Mouse (Mus musculus) neural tube, embryonic 13.5 days (tissue): ENCODE results near the gene Gm47841. TPM values are rescaled to one million over a fixed set of nuclear protein-coding genes. Genes with fewer than 3 reads are reported as not detected.

Experiments
- ATAC-seq: fragments of 200-750 bp; cut with Nextera tagmentation; 2 replicates; pipeline ENCODE4 v1.8.0; 2017; ENCODE audit warnings: low read depth, mild to moderate bottlenecking, moderate TSS enrichment, moderate library complexity
- H3K27ac ChIP-seq: fragments of 300-500 bp; sonication (generic); replicated peaks from 2 replicates; pipeline ENCODE4 v1.5.1; 2015; ENCODE audit warnings: moderate library complexity, mild to moderate bottlenecking, inconsistent platforms
- H3K27me3 ChIP-seq: fragments of 300-500 bp; sonication (generic); 2 replicates; pipeline ENCODE4 v1.6.1; 2015; ENCODE audit warnings: mild to moderate bottlenecking, inconsistent platforms
- H3K36me3 ChIP-seq: fragments of 300-500 bp; sonication (generic); 2 replicates; pipeline ENCODE4 v1.6.1; 2015; ENCODE audit warnings: mild to moderate bottlenecking, inconsistent platforms
- H3K4me1 ChIP-seq: fragments of 300-500 bp; sonication (generic); replicated peaks from 2 replicates; pipeline ENCODE4 v1.6.1; 2015; ENCODE audit warnings: inconsistent platforms
- H3K4me2 ChIP-seq: fragments of 300-500 bp; sonication (generic); 2 replicates; pipeline ENCODE4 v1.6.1; 2015; ENCODE audit warnings: inconsistent platforms, mild to moderate bottlenecking, moderate library complexity
- H3K4me3 ChIP-seq: fragments of 300-500 bp; sonication (generic); 2 replicates; pipeline ENCODE4 v1.5.1; 2015; ENCODE audit warnings: mild to moderate bottlenecking, inconsistent platforms
- H3K9ac ChIP-seq: fragments of 300-500 bp; sonication (generic); 2 replicates; pipeline ENCODE4 v1.6.1; 2015; ENCODE audit warnings: moderate library complexity, mild to moderate bottlenecking, inconsistent platforms
- H3K9me3 ChIP-seq: fragments of 300-500 bp; sonication (generic); 2 replicates; pipeline ENCODE4 v1.6.1; 2016; ENCODE audit warnings: inconsistent platforms
- WGBS: fragments of 180-500 bp; shearing (Covaris S2); methylation state at CpG from one replicate; pipeline ENCODE4 v1.1.7; 2015; 5-methylcytosine and 5-hydroxymethylcytosine counted together
- polyA plus RNA-seq: library from polyadenylated mRNA; unstranded; fragments of >200 nt; fragmentation: Nextera tagmentation; extraction: Ambion mirVana; gene quantifications from 2 replicates; pipeline ENCODE4 v1.2.1, GENCODE M21; 2015

The Gm47841 gene
- polyA plus RNA-seq, 1 experiment from 2014 or later, result not detected

DNA sequence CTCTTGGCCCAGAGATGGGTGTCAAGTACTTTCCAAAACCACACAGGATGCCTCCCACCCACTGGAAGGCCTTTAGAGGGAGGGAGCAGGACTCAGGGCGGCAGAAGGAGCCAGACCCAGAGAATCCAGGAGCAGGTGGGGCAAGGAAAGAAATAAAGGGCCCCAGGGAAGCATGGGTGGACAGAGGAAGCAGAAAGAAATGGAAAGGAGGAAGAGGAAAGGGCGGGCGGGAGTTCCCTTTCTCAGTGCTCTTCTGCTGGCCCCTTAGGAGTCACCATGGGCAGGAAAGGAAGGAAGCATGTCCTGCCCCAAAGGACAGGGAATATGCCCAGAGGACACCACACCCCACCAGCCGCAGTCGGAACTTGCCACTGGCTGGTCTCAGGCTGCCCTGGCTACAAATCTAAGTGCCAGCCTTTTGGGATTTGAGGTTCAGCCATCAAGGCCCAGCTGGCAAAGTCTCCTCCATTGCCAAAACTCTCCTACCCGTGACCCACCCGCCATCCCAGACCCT lies 33.9 kb upstream of the Gm47841 start:
- no peak overlapping the region for H3K4me2 ChIP-seq
- no peak overlapping the region for H3K4me3 ChIP-seq
- WGBS, result 58% methylated on average over 7 of the region's 7 CpGs
- no peaks in the 10 kb centered on the region for H3K36me3 ChIP-seq
- peaks cover 48% of the 10 kb centered on the region for H3K4me1 ChIP-seq
- H3K9me3 ChIP-seq, result no peaks in the 10 kb centered on the region
- 0 out of 2 replicates have a peak, but pooled peaks cover under 1% of the 10 kb centered on the region for H3K27me3 ChIP-seq
- no peak overlapping the region for H3K27ac ChIP-seq
- no peak overlapping the region for H3K9ac ChIP-seq
- no peak for ATAC-seq

DNA sequence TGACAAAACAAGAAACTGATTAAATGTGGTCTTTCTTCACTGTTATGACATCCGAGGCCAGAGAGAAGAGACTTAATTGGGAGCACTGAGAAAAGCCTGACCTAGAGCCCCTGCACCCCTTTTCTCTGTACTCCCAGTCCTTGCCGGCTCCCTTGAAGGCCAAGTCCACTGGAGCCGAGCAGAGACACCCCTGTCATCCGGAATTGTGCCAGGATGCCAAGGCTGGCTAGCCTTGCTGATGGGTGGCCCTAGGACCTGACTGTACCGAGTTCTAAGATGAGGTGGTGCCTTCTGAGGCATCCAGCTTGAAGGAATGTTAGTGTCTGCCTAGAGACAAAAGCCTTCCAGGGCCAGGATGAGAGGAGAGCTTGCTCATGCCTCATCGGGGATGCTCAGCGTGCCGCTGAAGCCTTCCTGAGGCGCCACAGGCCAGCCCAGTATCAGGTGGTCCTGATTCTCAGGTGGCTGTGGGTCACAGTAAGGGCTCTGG lies 32.9 kb upstream of the Gm47841 start:
- Histone ChIP-seq H3K9me3 (no peaks in the 10 kb centered on the region), H3K27ac (no peak overlapping the region), H3K9ac (no peak overlapping the region), H3K4me2 (no peak overlapping the region), H3K4me1 (peaks cover 58% of the 10 kb centered on the region), H3K4me3 (no peak overlapping the region), H3K27me3 (no peaks in the 10 kb centered on the region), H3K36me3 (no peaks in the 10 kb centered on the region)
- ATAC-seq, result no peak
- WGBS, result 76% methylated on average over 9 of the region's 9 CpGs

DNA sequence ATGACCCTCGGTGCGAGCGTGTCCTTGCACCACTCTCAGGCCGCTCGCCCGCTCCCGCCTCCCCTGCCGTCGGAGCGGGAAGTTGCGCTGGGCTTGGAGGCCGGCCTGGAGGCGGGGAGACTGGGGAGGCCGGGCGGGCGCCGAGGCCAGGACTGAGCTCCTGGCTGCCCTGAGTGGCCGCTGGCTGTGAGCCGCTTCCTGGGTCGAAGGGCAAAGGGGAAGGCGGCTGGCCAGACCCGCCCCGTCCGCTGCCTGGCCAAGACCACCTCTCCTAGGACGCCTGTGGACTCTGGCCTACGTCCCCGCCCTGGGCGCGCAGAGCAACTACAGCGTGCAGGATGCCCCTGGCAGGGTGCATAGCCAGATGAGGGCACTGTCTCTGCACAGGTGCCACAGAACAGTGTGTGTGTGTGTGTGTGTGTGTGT lies 31.5 kb upstream of the Gm47841 start:
- 1% methylated on average over 30 of the region's 30 CpGs for WGBS
- Histone ChIP-seq H3K36me3 (no peaks in the 10 kb centered on the region), H3K27me3 (no peaks in the 10 kb centered on the region), H3K4me3 (peak overlapping the region; percentile 75), H3K27ac (peak overlapping the region; percentile 94), H3K9ac (peak overlapping the region; percentile 95), H3K4me1 (peaks cover 69% of the 10 kb centered on the region), H3K9me3 (no peaks in the 10 kb centered on the region), H3K4me2 (peak overlapping the region; percentile 72)
- ATAC-seq, result peak; percentile 28

DNA sequence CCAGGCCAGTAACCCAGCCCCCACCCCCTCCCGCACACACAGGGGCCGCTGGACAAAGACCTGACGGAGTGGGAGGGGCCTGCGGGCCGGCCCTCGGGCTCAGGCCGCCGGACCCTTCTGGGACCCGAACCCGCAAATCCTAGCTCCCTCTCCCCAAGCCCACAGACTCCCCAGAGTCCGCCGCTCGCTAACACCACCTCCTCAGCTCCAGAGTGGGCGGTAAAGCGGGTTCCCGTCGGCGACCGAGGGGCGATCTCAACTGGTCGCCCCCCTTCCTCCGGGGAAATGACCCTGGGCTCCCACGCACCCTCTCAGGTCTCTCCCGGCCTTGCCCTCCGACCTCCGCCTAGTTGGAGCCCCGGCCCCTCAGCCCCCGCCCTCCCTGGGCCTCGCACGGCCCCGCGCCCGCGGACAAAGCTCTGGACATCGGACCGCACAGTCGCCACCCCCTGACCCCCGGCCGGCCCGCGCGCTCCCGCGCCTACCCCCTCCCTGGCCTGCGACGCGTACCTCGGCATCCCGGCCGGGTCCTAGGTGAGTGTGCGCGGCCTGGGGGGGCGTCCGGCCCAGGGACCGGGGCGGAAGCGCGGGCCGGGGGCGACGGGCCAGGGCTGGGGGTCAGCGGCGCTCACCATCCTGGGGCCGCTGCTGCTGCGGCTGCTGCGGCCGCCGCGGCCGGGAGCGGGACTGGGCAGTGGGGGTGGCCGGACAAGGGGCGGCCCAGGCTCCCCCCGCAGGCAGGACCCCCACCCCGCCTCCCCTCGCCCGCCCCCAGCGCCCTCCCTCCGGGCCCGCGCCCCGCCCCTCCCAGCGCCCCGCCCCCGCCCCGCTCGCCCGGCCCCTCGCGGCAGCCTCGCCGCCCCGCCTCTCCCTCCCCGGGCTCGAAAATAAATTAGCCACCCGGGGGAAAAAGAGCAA lies 30.9 kb upstream of the Gm47841 start, which contains the start of gene Fignl2:
Fignl2 (minus strand) TSS at position 755 of the 918 bp plus-strand sequence.
- no peaks in the 10 kb centered on the region for H3K9me3 ChIP-seq
- H3K4me3 ChIP-seq, result peak within 1 kb of the TSS; percentile 75
- peak; percentile 4; the same call in 1 of the 2 replicates for ATAC-seq
- H3K4me1 ChIP-seq, result peaks cover 76% of the 10 kb centered on the region
- no peaks in the 10 kb centered on the region for H3K36me3 ChIP-seq
- peak within 1 kb of the TSS; percentile 72 for H3K4me2 ChIP-seq
- peak within 1 kb of the TSS; percentile 95 for H3K9ac ChIP-seq
- under 1% methylated on average over 82 of the region's 96 CpGs for WGBS
- no peaks in the 10 kb centered on the region for H3K27me3 ChIP-seq
- peak within 1 kb of the TSS; percentile 94 for H3K27ac ChIP-seq

DNA sequence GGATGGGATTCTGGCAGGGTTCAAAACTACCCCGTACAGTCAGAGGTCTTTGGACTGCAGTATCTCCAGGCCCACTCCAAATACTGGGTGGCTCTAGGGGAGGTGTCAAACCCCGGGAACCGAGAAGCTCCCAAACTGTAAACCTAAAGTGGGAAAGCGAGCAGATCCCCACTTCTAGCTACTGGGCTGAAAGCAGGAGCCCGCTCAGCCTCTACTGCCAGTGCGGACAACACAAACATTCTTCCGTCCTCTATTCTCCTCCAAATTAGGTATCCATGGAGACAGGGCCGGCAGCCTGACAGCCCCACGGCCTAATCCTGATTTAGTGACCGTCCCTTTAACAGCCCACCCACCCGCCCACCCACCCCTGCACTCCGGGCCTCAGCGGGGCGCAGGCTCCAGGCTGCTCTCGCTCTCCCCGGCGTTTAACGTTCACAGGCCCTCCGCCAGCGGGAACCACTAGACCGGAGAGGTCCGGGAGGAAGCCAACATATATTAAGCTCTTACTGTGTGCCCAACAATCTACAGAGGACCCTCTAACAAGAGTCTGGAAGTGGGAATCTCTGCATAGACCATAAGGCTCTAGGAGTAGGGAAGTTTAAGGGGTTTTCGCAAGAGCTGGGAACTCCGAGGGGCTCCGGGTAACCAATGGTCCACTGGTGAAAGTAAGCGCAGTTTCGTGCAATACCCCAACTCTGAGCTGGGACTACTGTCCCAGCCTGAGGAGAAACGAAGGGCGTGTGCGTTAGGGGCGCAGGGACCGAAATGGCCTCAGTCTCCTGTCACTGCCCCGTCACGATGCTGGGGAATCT lies 30.0 kb upstream of the Gm47841 start:
- peak; percentile 60 for ATAC-seq
- 2% methylated on average over 34 of the region's 34 CpGs for WGBS
- Histone ChIP-seq H3K27me3 (no peaks in the 10 kb centered on the region), H3K27ac (peak overlapping the region; percentile 94), H3K4me3 (peak overlapping the region; percentile 75), H3K9me3 (no peaks in the 10 kb centered on the region), H3K36me3 (no peaks in the 10 kb centered on the region), H3K4me2 (peak overlapping the region; percentile 72), H3K4me1 (peaks cover 83% of the 10 kb centered on the region), H3K9ac (peak overlapping the region; percentile 95)

DNA sequence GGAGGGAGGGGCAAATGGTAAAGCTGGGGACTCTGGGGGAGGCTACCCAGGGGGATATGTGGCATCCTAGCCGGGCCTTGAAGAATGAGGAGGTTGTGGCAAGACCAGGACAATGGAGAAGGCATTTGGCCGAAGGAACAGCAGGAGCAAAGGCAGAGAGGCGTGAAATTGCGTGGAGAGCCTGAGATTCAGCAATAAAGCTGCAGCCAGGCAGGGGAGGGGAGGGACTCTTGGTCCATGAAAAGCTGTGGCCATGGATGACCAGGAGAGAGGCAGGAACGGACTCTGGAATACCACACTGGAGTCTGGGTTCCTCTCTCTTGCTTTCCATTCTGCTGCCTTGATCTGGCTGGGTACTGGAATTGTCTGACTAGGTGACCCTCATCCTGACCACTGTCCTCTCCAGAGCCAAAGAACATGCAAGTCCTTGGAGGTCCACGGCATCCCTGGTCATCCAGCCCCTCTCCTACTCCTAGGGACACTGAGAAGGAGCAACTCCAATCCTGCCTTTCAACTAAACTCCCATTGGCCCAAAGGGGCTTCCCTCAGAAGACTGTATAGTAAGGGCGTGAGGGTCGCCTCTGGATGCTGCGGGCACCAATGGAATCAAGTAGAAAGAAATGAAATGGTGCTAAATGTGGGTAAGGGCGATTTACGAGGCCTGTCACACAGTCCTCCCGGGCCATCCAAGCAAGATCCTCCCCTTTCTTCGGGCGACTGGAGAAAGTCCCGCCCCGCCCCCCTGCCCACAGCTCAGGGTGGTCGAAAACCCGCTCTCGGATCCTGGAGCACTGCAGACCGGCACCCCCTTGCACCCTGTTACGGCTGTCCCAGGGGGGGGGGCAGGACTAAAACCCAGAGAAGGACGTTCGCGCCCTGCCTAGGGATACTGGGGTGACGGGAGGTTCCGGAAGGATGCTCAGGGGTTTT lies 29.1 kb upstream of the Gm47841 start:
- peak; percentile 59 for ATAC-seq
- 2% methylated on average over 26 of the region's 26 CpGs for WGBS
- H3K27ac ChIP-seq, result peak overlapping the region; percentile 94
- no peaks in the 10 kb centered on the region for H3K9me3 ChIP-seq
- peaks cover 84% of the 10 kb centered on the region for H3K4me1 ChIP-seq
- H3K4me3 ChIP-seq, result peak overlapping the region; percentile 75
- peak overlapping the region; percentile 95 for H3K9ac ChIP-seq
- peak overlapping the region; percentile 72 for H3K4me2 ChIP-seq
- no peaks in the 10 kb centered on the region for H3K36me3 ChIP-seq
- no peaks in the 10 kb centered on the region for H3K27me3 ChIP-seq

DNA sequence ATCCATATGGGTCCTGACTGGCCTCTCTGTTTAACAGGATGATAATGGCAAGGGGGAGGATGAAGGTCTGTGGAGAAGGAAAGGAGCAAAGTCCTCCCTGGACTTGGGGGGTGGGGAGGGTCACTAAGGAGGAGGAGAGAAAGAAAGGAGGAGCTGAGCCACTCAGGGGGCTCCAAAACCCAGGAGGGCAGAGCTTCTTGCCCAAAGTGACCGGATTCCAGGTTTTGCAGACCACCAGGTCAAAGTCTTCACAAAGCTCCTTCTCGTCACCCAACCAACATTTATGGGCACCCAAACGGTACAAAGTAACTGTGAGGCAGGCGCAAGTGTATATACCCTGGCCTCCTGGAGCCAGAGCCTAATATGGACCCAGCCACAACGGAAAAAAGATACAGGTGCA lies 28.5 kb upstream of the Gm47841 start:
- Histone ChIP-seq H3K4me2 (peak overlapping the region; percentile 72), H3K27ac (peak overlapping the region; percentile 94), H3K4me3 (peak overlapping the region; percentile 75), H3K36me3 (no peaks in the 10 kb centered on the region), H3K9me3 (no peaks in the 10 kb centered on the region), H3K9ac (peak overlapping the region; percentile 95), H3K27me3 (no peaks in the 10 kb centered on the region), H3K4me1 (peaks cover 84% of the 10 kb centered on the region)
- 10% methylated on average over 5 of the region's 5 CpGs for WGBS
- no peak for ATAC-seq

DNA sequence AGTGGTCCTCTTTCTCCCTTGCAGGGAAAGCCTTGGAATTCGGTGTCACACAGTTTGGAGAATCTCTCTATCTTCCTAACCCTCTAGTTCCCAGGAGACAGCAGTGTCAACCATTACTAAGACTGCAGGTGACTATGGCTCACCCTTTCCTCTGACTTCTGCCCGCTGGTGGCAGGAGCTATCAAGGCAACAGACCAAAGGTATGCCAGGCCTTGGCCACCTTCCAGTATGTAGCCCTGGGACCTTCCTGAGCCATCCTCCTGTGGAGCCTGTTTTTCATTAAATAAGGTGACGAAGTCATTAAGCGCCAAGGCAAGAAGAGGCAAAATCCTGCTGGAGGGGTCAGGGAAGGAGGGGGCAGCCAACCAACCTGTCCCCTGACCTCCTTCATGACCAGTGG lies 28.0 kb upstream of the Gm47841 start:
- Histone ChIP-seq H3K4me1 (peaks cover 84% of the 10 kb centered on the region), H3K36me3 (no peaks in the 10 kb centered on the region), H3K4me3 (peak overlapping the region; percentile 75; the same call in 1 of the 2 replicates), H3K9ac (peak overlapping the region; percentile 95; the same call in 1 of the 2 replicates), H3K4me2 (peak overlapping the region; percentile 72), H3K27me3 (no peaks in the 10 kb centered on the region), H3K9me3 (no peaks in the 10 kb centered on the region), H3K27ac (peak overlapping the region; percentile 94)
- ATAC-seq, result no peak
- 58% methylated on average over 4 of the region's 4 CpGs for WGBS

DNA sequence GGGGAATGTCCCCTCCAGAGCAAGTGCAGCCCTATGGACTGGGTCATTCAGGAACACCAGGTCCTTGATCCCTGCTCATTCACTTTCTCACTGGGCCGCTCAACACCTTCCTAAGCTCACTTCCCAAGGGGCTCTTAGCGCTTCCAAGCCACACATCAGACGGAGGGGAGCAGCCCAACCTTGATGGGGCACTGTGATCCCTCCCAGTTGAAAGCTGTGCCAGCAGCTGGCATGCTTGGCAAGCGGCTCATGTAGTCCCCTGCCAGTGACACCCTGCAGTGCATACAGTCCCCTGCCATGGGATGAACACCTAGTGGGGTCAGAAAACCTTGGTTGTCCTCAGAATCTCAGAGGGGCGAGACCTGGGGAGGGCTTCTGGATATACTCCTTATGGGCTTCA lies 26.9 kb upstream of the Gm47841 start:
- Histone ChIP-seq H3K36me3 (no peaks in the 10 kb centered on the region), H3K4me3 (no peak overlapping the region), H3K27ac (no peak overlapping the region), H3K27me3 (no peaks in the 10 kb centered on the region), H3K4me1 (peaks cover 86% of the 10 kb centered on the region), H3K9ac (no peak overlapping the region), H3K4me2 (no peak overlapping the region), H3K9me3 (no peaks in the 10 kb centered on the region)
- no peak for ATAC-seq
- WGBS, result 69% methylated on average over 5 of the region's 5 CpGs

DNA sequence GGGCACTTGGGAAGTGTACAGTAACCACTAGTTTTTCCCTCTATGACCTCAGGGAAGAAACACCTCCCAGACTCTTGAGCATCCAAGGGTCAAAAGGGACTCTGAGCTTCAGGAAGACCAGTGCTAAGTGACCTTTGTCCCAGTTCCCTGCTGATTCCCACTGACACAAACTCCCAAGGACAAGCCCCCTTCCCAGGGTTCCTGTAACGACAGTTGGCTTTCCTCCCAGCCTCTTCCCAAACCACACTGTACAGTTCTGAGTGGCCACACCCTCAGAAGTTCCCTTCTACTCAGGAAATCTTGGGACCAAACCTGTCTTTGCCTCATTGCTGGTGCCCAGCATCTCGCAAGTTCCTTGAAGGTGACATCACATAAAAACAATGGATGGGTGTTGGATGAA lies 25.5 kb upstream of the Gm47841 start:
- H3K36me3 ChIP-seq, result no peaks in the 10 kb centered on the region
- no peak overlapping the region for H3K4me3 ChIP-seq
- H3K9me3 ChIP-seq, result no peaks in the 10 kb centered on the region
- 65% methylated on average over 2 of the region's 2 CpGs for WGBS
- no peak overlapping the region for H3K27ac ChIP-seq
- no peak overlapping the region for H3K9ac ChIP-seq
- ATAC-seq, result no peak
- no peak overlapping the region for H3K4me2 ChIP-seq
- H3K4me1 ChIP-seq, result peaks cover 89% of the 10 kb centered on the region
- H3K27me3 ChIP-seq, result no peaks in the 10 kb centered on the region

DNA sequence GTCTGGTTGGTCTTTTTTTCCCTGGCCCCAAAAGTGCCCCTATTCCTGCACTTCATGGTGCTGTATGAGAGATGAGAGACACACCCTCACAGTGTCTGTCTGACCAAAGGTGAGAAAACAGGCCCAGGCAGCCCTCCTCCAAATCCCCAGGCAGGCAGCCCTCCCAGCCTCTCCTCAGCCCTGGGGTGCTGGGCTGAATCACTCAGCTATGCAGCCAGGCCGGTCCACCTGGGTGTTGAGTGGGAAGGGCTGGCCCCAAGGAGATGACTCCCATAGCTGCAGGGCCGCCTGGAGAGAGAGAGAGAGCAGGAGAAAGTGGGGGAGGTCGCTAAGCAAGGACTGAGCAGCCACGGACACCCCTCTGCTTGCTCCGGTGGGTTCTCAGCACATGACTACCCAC lies 23.6 kb upstream of the Gm47841 start:
- H3K4me2 ChIP-seq, result no peak overlapping the region
- no peak for ATAC-seq
- H3K36me3 ChIP-seq, result no peaks in the 10 kb centered on the region
- peak overlapping the region; percentile 34; the same call in 1 of the 2 replicates for H3K9ac ChIP-seq
- H3K27me3 ChIP-seq, result no peaks in the 10 kb centered on the region
- H3K27ac ChIP-seq, result no peak overlapping the region
- WGBS, result 31% methylated on average over 5 of the region's 5 CpGs
- peaks cover 90% of the 10 kb centered on the region for H3K4me1 ChIP-seq
- no peak overlapping the region for H3K4me3 ChIP-seq
- H3K9me3 ChIP-seq, result no peaks in the 10 kb centered on the region
